Mouse (Mus musculus): ENCODE data around the gene 1520401A03Rik. TPM values are rescaled to one million over a fixed set of nuclear protein-coding genes. Genes with fewer than 3 reads are reported as not detected.

Gene 1520401A03Rik
- total RNA-seq, 2 experiments from 2014 or later: 0.37 TPM; not detected in 1

- intact Hi-C loops (cut with DNase I): no loop called here
- DNase-seq (ENCODE audit: low spot score in 2 of 2): no peak
Observed at GRCm38 (mm10) chr17:23745301-23746251, 23.0 kb upstream of the 1520401A03Rik start, which contains the start of gene Kremen2. TSS of gene Kremen2 (minus strand) at chr17:23745833.

GRCm38 (mm10) chr17:23744651-23745050, 22.1 kb upstream of the 1520401A03Rik start:
- intact Hi-C loops (cut with DNase I): no loop called here
- no peak for DNase-seq (ENCODE audit: low spot score in 2 of 2)

- no peak for DNase-seq (ENCODE audit: low spot score in 2 of 2)
Observed at GRCm38 (mm10) chr17:23744076-23744475, 21.5 kb upstream of the 1520401A03Rik start.

GRCm38 (mm10) chr17:23742941-23743340, 20.4 kb upstream of the 1520401A03Rik start:
- no peak for DNase-seq (ENCODE audit: low spot score in 2 of 2)
- intact Hi-C loops (cut with DNase I): no loop called here

More at GRCm38 (mm10) chr17:23744076-23744475, 21.5 kb upstream of the 1520401A03Rik start:
- intact Hi-C loops (cut with DNase I): no loop called here

GRCm38 (mm10) chr17:23742210-23742793, 19.7 kb upstream of the 1520401A03Rik start:
- intact Hi-C loops (cut with DNase I): no loop called here
- DNase-seq (ENCODE audit: low spot score in 2 of 2): no peak

- intact Hi-C loops (cut with DNase I): no loop called here
- DNase-seq (ENCODE audit: low spot score in 2 of 2): no peak
Observed at GRCm38 (mm10) chr17:23741359-23742209, 19.0 kb upstream of the 1520401A03Rik start.

GRCm38 (mm10) chr17:23740598-23741021, 18.0 kb upstream of the 1520401A03Rik start, which contains the start of gene Paqr4:
TSS of gene Paqr4 (minus strand) at chr17:23740867.
- no peak for DNase-seq (ENCODE audit: low spot score in 2 of 2)
- intact Hi-C loops (cut with DNase I): no loop called here

GRCm38 (mm10) chr17:23740136-23740584, 17.6 kb upstream of the 1520401A03Rik start:
- peak; percentile 92 to 94 for DNase-seq (ENCODE audit: low spot score in 2 of 2)
- intact Hi-C loops (cut with DNase I): no loop called here

- intact Hi-C loops (cut with DNase I): no loop called here
- DNase-seq (ENCODE audit: low spot score in 2 of 2): peak in 1 of 2 experiments; percentile 45
Observed at GRCm38 (mm10) chr17:23739202-23740135, 16.9 kb upstream of the 1520401A03Rik start.

GRCm38 (mm10) chr17:23738836-23739201, 16.2 kb upstream of the 1520401A03Rik start:
- no peak for DNase-seq (ENCODE audit: low spot score in 2 of 2)
- intact Hi-C loops (cut with DNase I): no loop called here

- intact Hi-C loops (cut with DNase I): no loop called here
- no peak for DNase-seq (ENCODE audit: low spot score in 2 of 2)
Observed at GRCm38 (mm10) chr17:23737493-23738445, 15.2 kb upstream of the 1520401A03Rik start.

GRCm38 (mm10) chr17:23734341-23734740, 11.8 kb upstream of the 1520401A03Rik start:
- no peak for DNase-seq (ENCODE audit: low spot score in 2 of 2)
- intact Hi-C loops (cut with DNase I): no loop called here

- intact Hi-C loops (cut with DNase I): no loop called here
- DNase-seq (ENCODE audit: low spot score in 2 of 2): no peak
Observed at GRCm38 (mm10) chr17:23730441-23730840, 7.9 kb upstream of the 1520401A03Rik start.

- peak; percentile 60 to 72 for DNase-seq (ENCODE audit: low spot score in 2 of 2)
- intact Hi-C loops (cut with DNase I): no loop called here
Observed at GRCm38 (mm10) chr17:23726758-23727142, 4.2 kb upstream of the 1520401A03Rik start.

- DNase-seq (ENCODE audit: low spot score in 2 of 2): peak; percentile 94
- intact Hi-C loops (cut with DNase I): no loop called here
Observed at GRCm38 (mm10) chr17:23725999-23726757, 3.6 kb upstream of the 1520401A03Rik start, which contains the start of gene Pkmyt1. TSS of gene Pkmyt1 (plus strand) at chr17:23726336.

GRCm38 (mm10) chr17:23725477-23725876, 2.9 kb upstream of the 1520401A03Rik start:
- no peak for DNase-seq (ENCODE audit: low spot score in 2 of 2)
- intact Hi-C loops (cut with DNase I): no loop called here

GRCm38 (mm10) chr17:23721886-23722285, 697 bp downstream of the 1520401A03Rik start:
- no peak for DNase-seq (ENCODE audit: low spot score in 2 of 2)
- intact Hi-C loops (cut with DNase I): no loop called here
